Mouse (Mus musculus) spleen, adult 2 months (tissue): Measurements from ENCODE around the gene Nos1ap. TPM values are rescaled to one million over a fixed set of nuclear protein-coding genes. Genes with fewer than 3 reads are reported as not detected.

ENCODE experiments used
- DNase-seq, 2 experiments: peaks; one replicate each; pipeline versions ENCODE4 v3.0.0 to v3.0.0-alpha.2; 2012 to 2021; ENCODE audit warnings: low spot score in 2 of 2, low read depth in 1 of 2
- H3K27ac ChIP-seq: fragments of 200-500 bp; 2 replicates; pipeline ENCODE4 v1.5.1; 2012; ENCODE audit warnings: low read length, inconsistent platforms; ENCODE audit not compliant: insufficient read depth
- H3K27me3 ChIP-seq: fragments of 200-500 bp; 2 replicates; pipeline ENCODE4 v1.6.1; 2012; ENCODE audit warnings: mild to moderate bottlenecking, moderate library complexity, low read length, inconsistent platforms; ENCODE audit not compliant: control insufficient read depth, insufficient read depth
- H3K36me3 ChIP-seq: fragments of 200-500 bp; 2 replicates; pipeline ENCODE4 v1.6.1; 2012; ENCODE audit warnings: mild to moderate bottlenecking, low read length, inconsistent platforms; ENCODE audit not compliant: control insufficient read depth, insufficient read depth
- H3K4me1 ChIP-seq: fragments of 200-500 bp; 2 replicates; pipeline ENCODE4 v1.6.1; 2011; ENCODE audit warnings: inconsistent platforms; ENCODE audit not compliant: control insufficient read depth, insufficient read depth, insufficient read length
- H3K4me3 ChIP-seq: fragments of 200-500 bp; 2 replicates; pipeline ENCODE4 v1.5.1; 2011; ENCODE audit warnings: mild to moderate bottlenecking, inconsistent platforms; ENCODE audit not compliant: insufficient read depth, insufficient read length; ENCODE audit errors: extremely low read depth
- CTCF ChIP-seq: fragments of 200-500 bp; IDR thresholded peaks from 2 replicates; pipeline ENCODE4 v1.5.1; 2011; ENCODE audit warnings: mild to moderate bottlenecking, inconsistent platforms; ENCODE audit not compliant: insufficient read depth, insufficient read length, insufficient replicate concordance; ENCODE audit errors: extremely low read depth
- POLR2A ChIP-seq: fragments of 200-500 bp; IDR thresholded peaks from 2 replicates; pipeline ENCODE4 v1.6.1; 2011; ENCODE audit warnings: low read depth, low read length, inconsistent platforms
- WGBS: fragments of 180-500 bp; shearing (Covaris S2); methylation state at CpG from one replicate; pipeline ENCODE4 v1.1.7; 2018; 5-methylcytosine and 5-hydroxymethylcytosine counted together
- polyA plus RNA-seq: library from polyadenylated mRNA; depleted of rRNA; stranded (reverse); fragments of >200 nt; gene quantifications from 2 replicates; pipeline ENCODE4 v1.2.3, GENCODE M21; 2012; rRNA removed

The Nos1ap gene
- polyA plus RNA-seq, 1 experiment, result 8.1 TPM

- no peak for DNase-seq
- Histone ChIP-seq H3K36me3 (no peaks in the 10 kb centered on the region), H3K4me3 (no peak overlapping the region), H3K4me1 (no peaks in the 10 kb centered on the region), H3K27me3 (no peaks in the 10 kb centered on the region), H3K27ac (peak overlapping the region; percentile 54)
- WGBS, result 23% methylated on average over 4 of the region's 4 CpGs
- TF ChIP-seq CTCF, result no peak
- no peak for TF ChIP-seq POLR2A
Measured at GRCm38 (mm10) chr1:170282415-170283129, 307.1 kb downstream of the Nos1ap start.

- H3K4me1 ChIP-seq, result no peaks in the 10 kb centered on the region
- no peaks in the 10 kb centered on the region for H3K36me3 ChIP-seq
- H3K27me3 ChIP-seq, result no peaks in the 10 kb centered on the region
- H3K4me3 ChIP-seq, result no peak within 1 kb of the TSS
- H3K27ac ChIP-seq, result peak within 1 kb of the TSS; percentile 29; the same call in 1 of the 2 replicates
- DNase-seq, result no peak
- 17% methylated on average over 3 of the region's 3 CpGs for WGBS
- TF ChIP-seq POLR2A (no peak), CTCF (no peak)
Measured at GRCm38 (mm10) chr1:170277016-170277415, 312.6 kb downstream of the Nos1ap start, which contains the start of gene Sh2d1b1. TSS of gene Sh2d1b1 (plus strand) at chr1:170277320.

DNA sequence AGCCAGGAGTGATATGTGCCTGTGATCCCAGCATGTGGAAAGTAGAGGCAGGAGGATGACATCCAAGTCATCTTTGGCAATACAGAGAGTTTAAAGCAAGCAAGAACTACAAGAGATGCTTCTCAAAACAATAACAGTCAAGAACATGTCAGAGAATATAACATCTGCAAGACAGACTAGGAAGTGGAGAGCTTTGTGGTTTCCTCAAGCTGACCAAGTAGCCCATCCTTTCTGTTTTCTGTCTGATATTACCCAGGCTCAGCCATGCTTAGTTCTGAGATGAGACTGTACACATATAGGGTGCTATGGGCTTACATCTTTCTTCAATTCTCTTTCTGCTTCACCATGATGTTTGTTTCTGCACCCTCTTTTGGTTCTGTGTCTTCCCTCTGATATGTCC is 316.4 kb downstream of the Nos1ap start:
- Histone ChIP-seq H3K27me3 (no peaks in the 10 kb centered on the region), H3K4me3 (no peak overlapping the region)

DNA sequence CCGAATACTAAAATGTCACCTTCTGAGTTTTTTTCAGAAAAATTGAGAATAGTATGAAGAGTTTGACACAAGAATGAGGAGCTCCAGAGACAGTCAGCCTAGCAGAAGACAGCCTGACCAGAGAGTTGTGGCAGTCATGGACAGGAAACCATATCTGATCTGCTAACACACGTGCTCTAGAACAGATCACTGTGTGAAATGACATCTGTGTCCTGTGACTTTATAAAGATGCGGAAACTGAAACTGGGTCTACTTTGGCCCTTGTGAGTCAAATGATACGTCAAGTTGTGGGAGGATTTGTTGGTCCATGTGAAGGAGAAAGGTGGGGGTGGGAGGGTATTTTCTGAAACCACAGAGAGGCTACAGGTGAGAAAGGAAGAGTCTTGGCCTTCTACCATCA is 319.0 kb downstream of the Nos1ap start:
- Histone ChIP-seq H3K27ac (no peak overlapping the region), H3K36me3 (no peaks in the 10 kb centered on the region), H3K4me3 (no peak overlapping the region), H3K27me3 (no peaks in the 10 kb centered on the region; the same call in 1 of the 2 replicates), H3K4me1 (no peaks in the 10 kb centered on the region)
- DNase-seq, result no peak
- no peak for TF ChIP-seq CTCF
- no peak for TF ChIP-seq POLR2A
- 38% methylated on average over 4 of the region's 4 CpGs for WGBS

More for the DNA sequence above, 316.4 kb downstream of the Nos1ap start:
- H3K4me1 ChIP-seq, result no peaks in the 10 kb centered on the region
- no peaks in the 10 kb centered on the region for H3K36me3 ChIP-seq
- DNase-seq, result no peak
- no peak overlapping the region for H3K27ac ChIP-seq
- no peak for TF ChIP-seq CTCF
- TF ChIP-seq POLR2A, result no peak

DNA sequence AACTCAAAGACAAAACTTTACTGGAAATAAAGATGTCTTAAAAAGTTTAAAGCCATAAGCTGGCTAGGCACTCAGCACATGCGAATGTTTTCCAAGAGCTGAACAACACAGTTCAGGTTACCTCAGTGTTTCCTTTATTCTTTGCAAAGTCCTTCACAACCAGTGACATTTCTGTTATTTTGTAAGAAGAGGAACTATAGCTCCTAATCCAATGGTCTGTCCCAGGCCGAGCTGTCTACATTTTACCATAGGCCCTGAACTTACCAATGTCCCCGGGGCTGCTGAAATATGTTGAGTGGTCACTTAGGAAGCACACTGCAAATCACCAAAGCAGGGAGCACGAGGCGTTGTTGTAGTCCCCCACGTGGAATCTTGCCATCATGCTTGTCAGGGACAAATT is 319.4 kb downstream of the Nos1ap start:
- Histone ChIP-seq H3K27me3 (no peaks in the 10 kb centered on the region; the same call in 1 of the 2 replicates), H3K27ac (no peak overlapping the region), H3K4me1 (no peaks in the 10 kb centered on the region), H3K4me3 (no peak overlapping the region), H3K36me3 (no peaks in the 10 kb centered on the region)
- WGBS, result 70% methylated on average over 6 of the region's 6 CpGs
- no peak for DNase-seq
- TF ChIP-seq CTCF, result no peak
- no peak for TF ChIP-seq POLR2A

DNA sequence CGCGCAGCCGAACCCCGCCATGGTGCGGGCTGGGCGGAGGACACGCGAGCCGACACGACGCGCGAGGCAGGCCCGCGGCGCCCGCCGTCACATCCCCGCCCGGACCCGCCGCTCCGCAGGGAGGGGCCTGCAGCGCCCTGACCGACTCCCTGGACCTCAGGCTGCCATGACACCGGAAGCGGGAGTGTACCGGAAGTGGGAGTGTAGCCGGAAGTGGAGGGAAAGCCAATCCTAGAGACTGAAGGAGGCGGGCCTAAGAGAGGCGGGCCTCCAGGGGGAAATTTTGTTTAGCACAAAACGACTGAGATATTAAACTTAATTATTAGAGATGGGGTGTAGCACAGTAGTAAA is 334.1 kb downstream of the Nos1ap start:
- 31% methylated on average over 32 of the region's 32 CpGs for whole genome bisulfite sequencing
- peak; percentile 69 to 71 for DNase-seq
- Histone ChIP-seq H3K4me3 (peak overlapping the region; percentile 66), H3K27me3 (no peaks in the 10 kb centered on the region), H3K27ac (no peak overlapping the region), H3K4me1 (no peaks in the 10 kb centered on the region), H3K36me3 (no peaks in the 10 kb centered on the region)
- TF ChIP-seq CTCF, result no peak
- peak; percentile 30; the same call in 1 of the 2 replicates for TF ChIP-seq POLR2A

- no peaks in the 10 kb centered on the region for H3K4me1 ChIP-seq
- H3K27ac ChIP-seq, result no peak overlapping the region
- H3K4me3 ChIP-seq, result peak overlapping the region; percentile 66
- TF ChIP-seq POLR2A, result no peak
- TF ChIP-seq CTCF, result no peak
- H3K36me3 ChIP-seq, result no peaks in the 10 kb centered on the region
- peak in 1 of 2 experiments; percentile 3 for DNase-seq
- H3K27me3 ChIP-seq, result no peaks in the 10 kb centered on the region
- WGBS, result 45% methylated on average over 30 of the region's 30 CpGs
Measured at GRCm38 (mm10) chr1:170254893-170255559, 334.6 kb downstream of the Nos1ap start.

Other genes starting within 250 kb of the Nos1ap start
- gene Olfml2b, start 54.7 kb upstream of the Nos1ap start, polyA plus RNA-seq, result 4.0 and 6.5 TPM in 2 replicates